Mouse (Mus musculus) intestine, postnatal 0 days (tissue): ENCODE measurements at regions not wholly inside any gene's neighbourhood (a gene's known extent, or its start where the extent isn't known, plus 50 kb on each side); places are given as distances from the start of the nearest gene placed in this dataset.

Experiments used
- ATAC-seq: fragments of 200-750 bp; cut with Nextera tagmentation; 2 replicates; pipeline ENCODE4 v1.8.0; 2017; ENCODE audit warnings: mild to moderate bottlenecking, moderate TSS enrichment, moderate library complexity
- H3K27ac ChIP-seq: fragments of 300-500 bp; sonication (generic); 2 replicates; pipeline ENCODE4 v1.5.1; 2014; ENCODE audit warnings: mild to moderate bottlenecking, low read depth, low read length, moderate library complexity
- H3K27me3 ChIP-seq: fragments of 300-500 bp; sonication (generic); replicated peaks from 2 replicates; pipeline ENCODE4 v1.6.1; 2014; ENCODE audit warnings: low read length, mixed read lengths; ENCODE audit not compliant: control insufficient read depth, insufficient read depth
- H3K36me3 ChIP-seq: fragments of 300-500 bp; sonication (generic); 2 replicates; pipeline ENCODE4 v1.6.1; 2014; ENCODE audit warnings: mild to moderate bottlenecking, moderate library complexity; ENCODE audit not compliant: control insufficient read depth, insufficient read depth
- H3K4me1 ChIP-seq: fragments of 300-500 bp; sonication (generic); replicated peaks from 2 replicates; pipeline ENCODE4 v1.6.1; 2014; ENCODE audit warnings: antibody characterized with exemption, low read length, mixed read lengths; ENCODE audit not compliant: control insufficient read depth, insufficient read depth
- H3K4me2 ChIP-seq: fragments of 300-500 bp; sonication (generic); replicated peaks from 2 replicates; pipeline ENCODE4 v1.6.1; 2014; ENCODE audit warnings: low read depth, mild to moderate bottlenecking, moderate library complexity
- H3K4me3 ChIP-seq: fragments of 300-500 bp; sonication (generic); 2 replicates; pipeline ENCODE4 v1.5.1; 2014; ENCODE audit warnings: low read depth, low read length
- H3K9ac ChIP-seq: fragments of 300-500 bp; sonication (generic); 2 replicates; pipeline ENCODE4 v1.6.1; 2014; ENCODE audit warnings: mild to moderate bottlenecking, low read depth, low read length
- H3K9me3 ChIP-seq: fragments of 300-500 bp; sonication (generic); 2 replicates; pipeline ENCODE4 v1.6.1; 2016; ENCODE audit warnings: mixed run types; ENCODE audit not compliant: control insufficient read depth
- CTCF ChIP-seq: sonication (generic); IDR thresholded peaks from 2 replicates; pipeline ENCODE4 v1.5.1; 2016; ENCODE audit warnings: low read depth, mild to moderate bottlenecking, control low read depth, antibody characterized with exemption, moderate library complexity
- WGBS: fragments of 180-500 bp; shearing (Covaris S2); extraction: QIAGEN DNeasy Blood & Tissue Kit; methylation state at CpG from one replicate; pipeline ENCODE4 v1.1.7; 2014; 5-methylcytosine and 5-hydroxymethylcytosine counted together

DNA sequence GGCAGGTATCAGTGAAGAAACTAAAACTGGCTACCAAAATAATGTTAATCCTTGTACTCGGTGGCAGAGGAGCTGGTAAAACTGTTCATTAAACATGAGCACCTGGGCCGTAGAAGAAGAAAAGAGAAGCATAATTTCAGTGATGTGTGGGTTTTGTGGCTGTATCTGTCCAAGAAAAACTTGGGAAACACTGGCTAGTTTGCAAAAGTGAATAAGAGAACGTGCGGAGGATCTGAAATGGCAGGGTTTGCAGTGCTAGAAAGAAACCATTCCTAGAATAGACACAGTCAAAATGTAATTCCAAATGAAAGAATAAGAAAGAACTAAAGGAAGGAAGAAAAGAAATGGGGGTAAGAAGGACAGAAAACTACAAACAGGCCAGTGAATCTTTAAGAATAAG, 2000.8 kb upstream of the 5930422O12Rik start:
- Histone ChIP-seq H3K27me3 (no peaks in the 10 kb centered on the region), H3K4me3 (no peak overlapping the region), H3K27ac (no peak overlapping the region), H3K4me1 (no peaks in the 10 kb centered on the region), H3K9ac (no peak overlapping the region), H3K4me2 (no peak overlapping the region), H3K36me3 (no peaks in the 10 kb centered on the region), H3K9me3 (no peaks in the 10 kb centered on the region)
- TF ChIP-seq CTCF: no peak
- no peak for ATAC-seq
- WGBS: 90% methylated on average over 4 of the region's 4 CpGs

DNA sequence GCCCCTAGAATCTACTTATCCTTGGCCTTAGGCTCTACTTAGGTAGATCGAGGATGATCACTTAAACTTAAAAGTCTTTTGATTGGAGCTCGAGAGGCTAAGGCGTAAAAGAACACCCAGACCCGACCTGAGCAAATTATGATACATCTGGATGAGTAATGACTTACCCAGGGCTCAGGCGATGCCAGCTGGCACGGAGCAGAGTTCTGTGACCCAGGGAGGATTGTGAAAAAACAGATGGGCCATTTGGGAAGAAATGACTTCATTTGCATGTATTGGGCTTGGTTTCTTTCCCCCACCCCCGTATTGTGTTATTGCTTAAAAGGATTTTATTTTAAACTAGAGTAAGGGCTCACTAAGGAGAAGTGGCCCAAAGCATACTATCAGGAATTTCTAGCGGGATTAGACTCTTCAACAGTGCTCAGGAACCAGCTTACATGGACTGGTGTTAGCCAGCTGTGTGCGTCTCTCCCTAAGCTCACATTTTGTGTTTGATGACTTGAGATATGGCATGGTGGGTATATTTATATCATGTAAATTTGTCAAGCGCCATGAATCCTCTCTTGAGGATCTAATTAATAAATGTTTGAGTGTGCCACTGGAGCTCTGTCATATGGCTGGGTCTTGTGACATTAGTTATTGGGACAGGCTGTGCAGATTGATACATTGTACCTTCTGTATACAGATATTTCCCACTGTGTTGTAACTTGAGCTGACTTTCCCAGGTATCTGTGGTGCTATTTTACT, 1991.9 kb upstream of the 5930422O12Rik start:
- no peak overlapping the region for H3K4me2 ChIP-seq
- no peaks in the 10 kb centered on the region for H3K4me1 ChIP-seq
- TF ChIP-seq CTCF: no peak
- H3K9ac ChIP-seq: no peak overlapping the region
- no peak overlapping the region for H3K4me3 ChIP-seq
- no peaks in the 10 kb centered on the region for H3K27me3 ChIP-seq
- H3K36me3 ChIP-seq: no peaks in the 10 kb centered on the region
- WGBS: 84% methylated on average over 10 of the region's 10 CpGs
- no peak overlapping the region for H3K27ac ChIP-seq
- no peaks in the 10 kb centered on the region for H3K9me3 ChIP-seq
- ATAC-seq: no peak

DNA sequence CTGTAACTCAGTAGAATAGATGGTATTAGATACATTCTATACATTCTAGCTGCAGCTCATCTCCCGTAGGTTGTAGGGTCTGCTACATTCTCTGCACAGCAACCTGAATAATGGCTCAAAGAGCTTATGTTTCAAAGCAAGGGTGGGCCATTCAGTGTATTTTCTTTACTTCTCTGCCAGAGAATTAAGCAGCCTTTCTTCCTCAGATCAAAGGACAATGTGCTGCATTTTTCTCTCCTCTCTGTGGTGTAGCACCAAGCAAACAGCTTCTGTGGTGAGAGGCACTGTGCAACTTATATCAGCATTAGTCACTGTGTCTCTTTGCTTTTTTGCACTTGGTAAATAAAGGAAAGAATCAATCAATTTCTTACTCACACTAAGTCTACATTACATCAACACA, 1983.7 kb upstream of the 5930422O12Rik start:
- Histone ChIP-seq H3K36me3 (no peaks in the 10 kb centered on the region), H3K9me3 (no peaks in the 10 kb centered on the region), H3K4me2 (no peak overlapping the region), H3K27ac (no peak overlapping the region), H3K9ac (no peak overlapping the region), H3K4me1 (no peaks in the 10 kb centered on the region), H3K4me3 (no peak overlapping the region), H3K27me3 (no peaks in the 10 kb centered on the region)
- WGBS: 48% methylated on average over 1 of the region's 1 CpGs
- no peak for ATAC-seq
- no peak for TF ChIP-seq CTCF

DNA sequence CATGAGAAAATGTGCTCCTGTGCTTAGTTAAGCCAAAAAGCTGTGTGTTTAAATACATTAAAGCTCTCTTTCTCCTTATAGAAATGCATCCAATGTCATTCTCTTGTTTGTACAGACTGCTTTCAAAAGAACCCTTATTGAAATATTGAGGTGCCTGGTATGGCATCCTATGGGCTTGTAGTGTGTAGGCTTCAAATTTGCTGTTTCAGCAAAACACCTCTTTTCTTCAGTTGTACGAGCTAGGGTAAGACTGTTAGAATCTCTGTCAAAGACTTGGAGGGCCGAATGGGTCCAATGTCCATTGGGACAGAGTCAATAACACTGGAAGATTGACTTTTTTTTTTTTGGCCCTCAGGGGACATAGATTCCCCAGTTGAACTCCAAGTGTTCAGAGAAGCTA, 1980.5 kb upstream of the 5930422O12Rik start:
- H3K27ac ChIP-seq: no peak overlapping the region
- H3K4me2 ChIP-seq: no peak overlapping the region
- no peaks in the 10 kb centered on the region for H3K4me1 ChIP-seq
- no peaks in the 10 kb centered on the region for H3K27me3 ChIP-seq
- TF ChIP-seq CTCF: no peak
- H3K9me3 ChIP-seq: no peaks in the 10 kb centered on the region
- H3K9ac ChIP-seq: no peak overlapping the region
- no peak for ATAC-seq
- WGBS: 73% methylated on average over 2 of the region's 2 CpGs
- no peaks in the 10 kb centered on the region for H3K36me3 ChIP-seq
- H3K4me3 ChIP-seq: no peak overlapping the region

DNA sequence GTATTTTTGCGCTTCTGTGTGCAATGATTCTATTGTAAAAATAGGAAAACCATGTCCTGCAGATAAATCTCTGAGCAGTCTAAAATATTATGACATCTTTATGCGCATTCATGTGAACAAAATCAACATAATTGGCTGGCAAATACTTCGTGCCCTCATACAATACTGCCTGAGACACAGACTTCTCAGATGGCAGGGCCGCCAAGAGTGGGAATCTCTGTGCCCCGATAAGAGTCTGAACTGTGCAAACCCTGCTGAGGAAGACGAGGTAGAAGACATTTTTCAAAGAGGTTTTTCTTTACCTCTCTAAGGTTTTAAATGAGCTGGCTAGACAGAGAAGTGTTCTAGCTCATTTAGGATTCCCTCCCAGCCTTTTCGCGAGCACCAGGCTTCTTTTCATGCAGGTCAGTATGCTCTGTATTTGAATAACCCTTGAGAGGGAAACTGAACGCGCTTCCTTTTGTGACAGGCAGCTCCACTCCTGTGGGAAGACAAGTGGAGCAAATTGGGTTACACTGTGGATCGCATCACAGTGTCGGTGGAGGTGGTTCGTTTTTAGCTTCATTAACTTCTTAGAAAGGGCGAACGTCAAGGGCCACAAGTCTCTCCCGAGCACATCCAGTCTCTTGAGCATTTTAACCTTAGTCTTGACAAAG, 1973.6 kb upstream of the 5930422O12Rik start:
- WGBS: 83% methylated on average over 16 of the region's 16 CpGs
- Histone ChIP-seq H3K9ac (no peak overlapping the region), H3K4me3 (no peak overlapping the region), H3K36me3 (no peaks in the 10 kb centered on the region), H3K9me3 (no peaks in the 10 kb centered on the region), H3K4me2 (no peak overlapping the region), H3K4me1 (no peaks in the 10 kb centered on the region), H3K27me3 (no peaks in the 10 kb centered on the region), H3K27ac (no peak overlapping the region)
- no peak for ATAC-seq
- no peak for TF ChIP-seq CTCF

DNA sequence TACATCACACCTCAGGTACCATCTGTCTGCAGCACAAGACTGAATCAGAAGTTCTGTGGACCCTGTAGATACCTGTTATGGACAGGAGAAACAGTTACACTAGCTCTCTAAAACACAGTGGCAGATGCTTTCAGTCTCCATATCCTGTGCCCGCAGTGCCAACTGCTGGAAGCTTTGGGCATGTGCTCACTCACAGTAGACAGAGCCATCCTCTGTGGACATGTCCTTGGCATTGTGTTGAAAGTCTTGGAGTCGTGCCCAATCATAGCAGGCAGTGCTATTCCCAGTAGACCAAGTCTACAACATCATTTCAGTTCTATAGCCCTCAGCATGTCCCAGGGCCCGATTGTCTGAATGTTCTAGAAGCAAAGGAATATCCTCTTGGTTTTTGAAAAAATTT, 1968.2 kb upstream of the 5930422O12Rik start:
- TF ChIP-seq CTCF: 0 out of 2 replicates have a peak, but pooled peaks have one; percentile 21
- no peak overlapping the region for H3K27ac ChIP-seq
- no peak overlapping the region for H3K4me3 ChIP-seq
- H3K4me2 ChIP-seq: no peak overlapping the region
- 74% methylated on average over 3 of the region's 3 CpGs for WGBS
- ATAC-seq: no peak
- H3K27me3 ChIP-seq: no peaks in the 10 kb centered on the region
- H3K9ac ChIP-seq: no peak overlapping the region
- no peaks in the 10 kb centered on the region for H3K9me3 ChIP-seq
- no peaks in the 10 kb centered on the region for H3K4me1 ChIP-seq
- no peaks in the 10 kb centered on the region for H3K36me3 ChIP-seq
